Mouse (Mus musculus) lung, postnatal 0 days (tissue): ENCODE measurements around the gene 4930507D05Rik.
A peak's percentile ranks its signal among the peaks of the same experiment; 100 is the strongest.

Experiments used
- CTCF ChIP-seq: IDR thresholded peaks from 2 replicates; pipeline ENCODE4 v1.5.1; 2016; ENCODE audit warnings: antibody characterized with exemption, mild to moderate bottlenecking
- EP300 ChIP-seq: IDR thresholded peaks from 2 replicates; pipeline ENCODE4 v1.6.1; 2016; ENCODE audit warnings: antibody characterized with exemption, mild to moderate bottlenecking, control low read depth

GRCm38 (mm10) chr10:62500088-62500915 lies 51.0 kb downstream of the 4930507D05Rik start:
- peak; percentile 92 for TF ChIP-seq CTCF
- TF ChIP-seq EP300, result no peak
